ENCODE assay signal across 8 mouse cellular contexts in the genomic region with DNA sequence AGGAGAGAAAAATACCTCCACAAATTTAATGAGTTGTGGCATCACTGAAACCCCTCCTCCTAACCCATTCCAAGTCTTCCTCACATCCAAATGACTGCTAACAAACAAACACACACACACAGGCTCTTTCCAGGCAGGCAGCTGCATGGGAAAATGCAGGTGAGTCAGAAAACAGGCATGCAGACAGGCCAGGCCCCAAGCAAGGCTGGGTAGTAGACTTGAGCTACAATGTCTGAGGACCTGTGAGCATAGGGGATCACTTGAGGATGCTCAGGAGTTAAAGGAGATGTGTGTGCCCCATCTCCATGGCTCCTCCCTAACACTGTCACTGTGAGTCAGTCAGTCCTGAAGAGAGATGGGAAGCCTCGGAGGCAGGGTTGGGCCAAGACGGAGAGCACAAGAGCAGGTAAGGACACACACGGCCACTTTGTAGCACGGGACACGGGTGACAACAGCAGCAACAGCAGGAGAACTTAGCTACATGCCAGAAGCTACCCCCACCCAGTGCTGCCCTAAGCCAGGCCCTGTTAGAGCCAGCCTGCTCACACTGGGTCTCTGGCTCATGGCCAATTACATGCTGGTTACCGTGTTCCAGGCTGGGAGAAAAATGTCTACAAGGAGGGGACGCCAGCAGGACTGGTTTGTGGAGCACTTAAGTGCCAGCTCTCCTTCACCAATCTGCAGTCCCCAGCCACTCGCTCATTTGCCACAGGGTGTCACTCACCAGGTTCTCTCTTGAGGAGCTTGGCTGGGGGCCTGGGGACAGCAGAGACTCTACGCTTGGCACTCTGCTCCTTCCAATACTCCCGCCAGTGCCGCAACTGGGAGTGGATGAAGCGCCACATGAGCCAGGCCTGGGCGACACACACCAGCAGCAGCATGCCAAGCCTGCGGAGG. TPM values are rescaled to one million over a fixed set of nuclear protein-coding genes. Genes with fewer than 3 reads are reported as not detected.
DNase-seq lines count a peak whose midpoint lies in the region; ATAC-seq and TF ChIP-seq lines count a peak whose summit lies in the region.

No protein-coding gene starts in this region.

- WGBS in hindbrain, embryonic 16.5 days = 62% methylated on average over 14 of the region's 14 CpGs
- WGBS in liver, postnatal 0 days (ENCODE audit: insufficient replicate concordance) = 87% methylated on average over 14 of the region's 14 CpGs

- TF ChIP-seq EP300 in liver, postnatal 0 days (IDR thresholded peaks at IDR 0.05; ENCODE audit: low read depth) = no peak

- H3K9ac ChIP-seq in hindbrain, embryonic 16.5 days (ENCODE audit: low read depth, low read length) = no peak overlapping the region
- no peak overlapping the region for H3K9ac ChIP-seq in liver, postnatal 0 days (replicated peaks)

- no peaks in the 10 kb centered on the region for H3K4me1 ChIP-seq in hindbrain, embryonic 16.5 days (ENCODE audit: control insufficient read depth, insufficient read depth, low read depth, low read length)
- H3K4me1 ChIP-seq in liver, postnatal 0 days (ENCODE audit: insufficient read depth) = no peaks in the 10 kb centered on the region; the same call in 1 of the 2 replicates

- H3K4me3 ChIP-seq in hindbrain, embryonic 16.5 days (ENCODE audit: low read length) = no peak overlapping the region
- H3K4me3 ChIP-seq in liver, postnatal 0 days (ENCODE audit: low read depth, low read length) = no peak overlapping the region

- no peaks in the 10 kb centered on the region for H3K36me3 ChIP-seq in hindbrain, embryonic 16.5 days (ENCODE audit: control insufficient read depth, insufficient read depth, low read length)
- peaks cover 46% of the 10 kb centered on the region for H3K36me3 ChIP-seq in liver, postnatal 0 days (replicated peaks; ENCODE audit: insufficient read depth, low read length)

- DNase-seq in adrenal gland, postnatal 10 days = peak; percentile 25
- DNase-seq in adrenal gland, adult (ENCODE audit: inconsistent age in 2 of 2, low spot score in 1 of 2) = no peak
- peak; percentile 59 to 64 for DNase-seq in right cerebral cortex, postnatal 10 days (ENCODE audit: low spot score in 2 of 2)
- no peak for DNase-seq in right cerebral cortex, postnatal 25 days
- DNase-seq in skeletal muscle tissue, adult 2 months (ENCODE audit: low read depth, low spot score) = peak; percentile 75
- no peak for DNase-seq in spleen, adult 12 weeks (ENCODE audit: low spot score)
- no peak for DNase-seq in liver, postnatal 0 days

- no peak overlapping the region for H3K4me2 ChIP-seq in hindbrain, embryonic 16.5 days (ENCODE audit: low read length)
- H3K4me2 ChIP-seq in liver, postnatal 0 days (ENCODE audit: low read depth, low read length) = no peak overlapping the region

- no peaks in the 10 kb centered on the region for H3K9me3 ChIP-seq in hindbrain, embryonic 16.5 days (ENCODE audit: control insufficient read depth, low read length)
- H3K9me3 ChIP-seq in liver, postnatal 0 days (ENCODE audit: low read length) = no peaks in the 10 kb centered on the region

- H3K27ac ChIP-seq in hindbrain, embryonic 16.5 days (ENCODE audit: low read depth, low read length) = no peak overlapping the region
- H3K27ac ChIP-seq in liver, postnatal 0 days (ENCODE audit: low read depth) = no peak overlapping the region

- no peak for TF ChIP-seq CTCF in liver, postnatal 0 days (IDR thresholded peaks at IDR 0.05; ENCODE audit: low read depth)

- H3K27me3 ChIP-seq in hindbrain, embryonic 16.5 days (replicated peaks; ENCODE audit: control insufficient read depth, insufficient read depth, low read length) = no peaks in the 10 kb centered on the region
- no peaks in the 10 kb centered on the region for H3K27me3 ChIP-seq in liver, postnatal 0 days (ENCODE audit: insufficient read depth, low read length)

- ATAC-seq in hindbrain, embryonic 16.5 days = peak; percentile 77
- ATAC-seq in liver, postnatal 0 days = no peak; the same call in 1 of the 2 replicates

RNA-seq across cellular contexts. Expression of gene Efhc1, which starts 51.1 kb away (rescaled TPM):
- total RNA-seq in adrenal gland, postnatal 10 days (2021) = 1 to 10 TPM; 1.5 to 3.2 TPM
- 2.6 and 3.8 TPM in 2 replicates for polyA plus RNA-seq in hindbrain, embryonic 16.5 days (2015; fragmentation: Nextera tagmentation; extraction: Ambion mirVana)
- 0.34 and 0.39 TPM in 2 replicates for polyA plus RNA-seq in liver, postnatal 0 days (2015; fragmentation: Nextera tagmentation; extraction: Ambion mirVana)

Comparison
In these comparisons a context has a peak if more than half of its experiments do, and no peak if none do; other contexts are left out.
1. DNase-seq: peak in adrenal gland, postnatal 10 days (single experiment), right cerebral cortex, postnatal 10 days (2 of 2) and skeletal muscle tissue, adult 2 months (single experiment); none in adrenal gland, adult (0 of 2), right cerebral cortex, postnatal 25 days (single experiment), spleen, adult 12 weeks (single experiment) and liver, postnatal 0 days (single experiment).